Mouse (Mus musculus) MN1 (cell line): Measurements from ENCODE around the gene Abr.

Experiments used
- DNase-seq: peaks from one replicate; pipeline ENCODE4 v3.0.0-alpha.2; 2016; ENCODE audit warnings: low spot score

Abr gene

GRCm38 (mm10) chr11:76406702-76407583 is 215.2 kb downstream of the Abr start, which contains the start of gene Timm22:
Gene Timm22 (plus strand): TSS chr11:76406952.
- peak; percentile 97 for DNase-seq

GRCm38 (mm10) chr11:76405626-76406264 is 216.4 kb downstream of the Abr start:
- DNase-seq = no peak

- no peak for DNase-seq
Measured at GRCm38 (mm10) chr11:76405113-76405512, 217.0 kb downstream of the Abr start.

GRCm38 (mm10) chr11:76401398-76401797 is 220.7 kb downstream of the Abr start:
- DNase-seq = peak; percentile 55

GRCm38 (mm10) chr11:76399587-76400330 is 222.4 kb downstream of the Abr start:
- DNase-seq = peak; percentile 71

- peak; percentile 89 for DNase-seq
Measured at GRCm38 (mm10) chr11:76398798-76399586, 223.1 kb downstream of the Abr start, which contains the start of gene Nxn. Gene Nxn (minus strand): TSS chr11:76399140.

GRCm38 (mm10) chr11:76398312-76398797 is 223.8 kb downstream of the Abr start:
- no peak for DNase-seq

- DNase-seq = peak; percentile 44
Measured at GRCm38 (mm10) chr11:76397650-76398311, 224.3 kb downstream of the Abr start.

- no peak for DNase-seq
Measured at GRCm38 (mm10) chr11:76392996-76393395, 229.1 kb downstream of the Abr start.

GRCm38 (mm10) chr11:76392532-76392931 is 229.6 kb downstream of the Abr start:
- DNase-seq = no peak

GRCm38 (mm10) chr11:76388711-76389110 is 233.4 kb downstream of the Abr start:
- no peak for DNase-seq

- no peak for DNase-seq
Measured at GRCm38 (mm10) chr11:76387097-76387496, 235.0 kb downstream of the Abr start.

- no peak for DNase-seq
Measured at GRCm38 (mm10) chr11:76385746-76386145, 236.4 kb downstream of the Abr start.

GRCm38 (mm10) chr11:76385017-76385416 is 237.1 kb downstream of the Abr start:
- peak; percentile 22 for DNase-seq

- DNase-seq = no peak
Measured at GRCm38 (mm10) chr11:76384307-76384706, 237.8 kb downstream of the Abr start.

- no peak for DNase-seq
Measured at GRCm38 (mm10) chr11:76382711-76383324, 239.3 kb downstream of the Abr start.

- DNase-seq = no peak
Measured at GRCm38 (mm10) chr11:76381201-76381885, 240.8 kb downstream of the Abr start.

GRCm38 (mm10) chr11:76379921-76380544 is 242.1 kb downstream of the Abr start:
- DNase-seq = no peak

- DNase-seq = no peak
Measured at GRCm38 (mm10) chr11:76376425-76376824, 245.7 kb downstream of the Abr start.
